Mouse (Mus musculus): ENCODE data around the gene Akr1b8. TPM values are rescaled to one million over a fixed set of nuclear protein-coding genes. Genes with fewer than 3 reads are reported as not detected.
"Not testable (repeated sequence)": the region's sequence is repeated elsewhere in the genome, so short reads cannot be mapped to it uniquely, and the experiment has no call there.

The Akr1b8 gene
- total RNA-seq, 4 experiments from 2014 or later = 0.89 to 1.2 (median 0.89) TPM; not detected in 1

- DNase-seq (ENCODE audit: low spot score in 2 of 2) = peak; percentile 37 to 55
Measured at GRCm38 (mm10) chr6:34346096-34346898, 7.6 kb upstream of the Akr1b8 start.

DNA sequence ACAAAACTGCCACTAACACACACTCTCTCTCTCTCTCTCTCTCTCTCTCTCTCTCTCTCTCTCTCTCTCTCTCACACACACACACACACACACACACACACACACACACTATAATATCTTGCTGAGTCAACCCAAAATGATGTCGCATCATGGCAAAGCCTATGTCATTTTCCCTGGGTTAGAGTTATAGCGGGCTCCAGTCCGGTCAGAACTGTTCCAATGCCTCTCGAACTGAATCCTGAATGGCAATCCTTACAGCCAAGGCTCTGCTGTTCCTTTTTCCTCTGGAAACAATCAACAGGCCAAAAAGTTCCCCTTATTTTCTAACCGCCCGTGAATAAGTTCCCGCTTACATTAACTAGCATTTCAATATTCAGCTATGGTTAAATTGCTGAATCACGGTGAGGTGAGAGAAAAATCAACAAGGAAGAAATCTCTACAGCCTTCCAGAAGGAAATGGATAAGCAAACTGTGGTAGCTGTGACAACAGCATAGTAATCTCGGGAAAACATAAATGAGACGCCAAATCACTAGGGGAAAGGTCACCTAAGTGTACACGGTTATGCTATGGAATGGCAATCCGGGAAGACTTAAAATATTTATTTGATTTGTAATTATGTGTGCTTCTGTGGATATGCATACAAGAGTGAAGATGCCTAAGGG is 3.8 kb upstream of the Akr1b8 start:
- DNase-seq (ENCODE audit: low spot score in 2 of 2) = no peak

DNA sequence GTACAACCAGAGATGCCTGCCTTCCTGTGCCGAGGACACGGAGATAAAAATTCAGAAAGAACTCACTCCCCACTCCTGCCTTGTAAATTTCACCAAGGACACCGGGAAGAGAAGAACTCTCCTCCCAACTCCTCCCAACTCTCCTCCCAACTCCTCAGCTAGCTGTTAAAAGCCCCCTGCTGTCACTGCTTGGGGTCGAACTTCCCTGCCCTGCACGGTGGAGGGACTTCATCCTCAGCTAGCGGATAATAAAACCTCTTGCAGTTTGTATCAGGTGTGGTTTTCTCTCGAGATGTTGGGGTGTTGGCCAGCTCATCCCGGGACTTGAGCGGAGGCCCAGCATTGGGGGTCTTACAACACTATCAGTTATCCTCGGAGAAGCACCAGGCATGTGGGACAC is 2.4 kb upstream of the Akr1b8 start:
- not testable (repeated sequence) for DNase-seq (ENCODE audit: low spot score in 2 of 2)

GRCm38 (mm10) chr6:34352401-34352800 is 1.5 kb upstream of the Akr1b8 start:
- DNase-seq (ENCODE audit: low spot score in 2 of 2) = no peak

GRCm38 (mm10) chr6:34354354-34355348 is 732 bp downstream of the Akr1b8 start:
- DNase-seq (ENCODE audit: low spot score in 2 of 2) = no peak

- DNase-seq (ENCODE audit: low spot score in 2 of 2) = no peak
Measured at GRCm38 (mm10) chr6:34355349-34355747, 1.4 kb downstream of the Akr1b8 start.

DNA sequence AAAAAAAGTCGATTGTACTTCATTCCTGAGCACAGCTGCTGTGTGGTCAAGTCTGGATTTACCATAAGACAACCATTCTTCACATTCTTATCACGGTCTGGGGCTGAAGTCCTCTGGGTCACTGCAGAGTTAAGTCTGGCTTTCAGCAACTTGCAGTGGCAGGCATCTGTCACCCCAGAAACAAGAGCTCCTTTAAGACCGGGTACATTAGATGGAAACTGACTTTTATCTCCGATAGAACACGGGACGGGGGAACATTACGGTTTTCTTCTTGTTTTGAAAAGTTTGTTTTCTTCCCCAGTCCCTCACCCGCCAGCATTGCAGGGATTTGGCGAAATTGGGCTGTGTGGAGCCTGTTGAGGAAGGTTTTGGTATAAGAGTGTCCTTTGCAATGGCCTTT is 1.9 kb downstream of the Akr1b8 start:
- DNase-seq (ENCODE audit: low spot score in 2 of 2) = no peak

DNA sequence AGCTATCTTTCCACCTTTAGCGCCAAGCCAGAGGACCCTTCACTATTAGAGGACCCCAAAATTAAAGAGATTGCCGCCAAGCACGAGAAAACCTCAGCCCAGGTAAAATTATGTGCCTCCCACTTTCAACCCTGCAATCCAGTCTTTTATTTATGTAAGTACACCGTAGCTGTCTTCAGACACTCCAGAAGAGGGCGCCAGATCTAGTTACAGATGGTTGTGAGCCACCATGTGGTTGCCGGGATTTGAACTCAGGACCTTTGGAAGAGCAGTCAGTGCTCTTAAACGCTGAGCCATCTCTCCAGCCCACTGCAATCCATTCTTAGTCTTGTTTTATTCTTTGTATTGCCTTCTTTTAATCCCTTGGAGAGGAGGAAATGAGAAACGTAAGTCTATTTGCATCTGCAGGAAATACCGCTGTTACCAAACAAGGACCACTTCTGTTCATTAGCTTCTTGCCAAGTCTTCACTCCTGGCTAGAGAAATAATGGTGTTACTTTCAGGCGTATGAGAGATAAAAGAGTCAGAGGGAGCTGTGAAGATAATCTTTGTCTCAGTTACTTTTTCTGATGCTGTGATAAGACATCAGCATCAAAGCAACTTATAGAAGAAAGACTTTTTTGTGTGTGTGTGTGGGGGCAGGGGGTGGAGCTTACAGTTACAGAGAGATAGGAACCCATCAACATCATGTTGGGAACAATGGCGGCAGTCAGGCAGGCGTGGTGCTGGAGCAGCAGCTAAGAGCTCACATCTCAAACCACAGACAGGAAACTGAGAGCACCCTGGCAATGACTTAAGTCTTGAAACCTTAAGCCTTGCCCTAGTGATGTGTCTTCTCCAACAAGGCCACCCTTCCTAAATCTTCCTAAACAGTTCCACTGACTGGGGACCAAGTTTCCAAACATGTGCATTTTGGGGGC is 10.6 kb downstream of the Akr1b8 start:
- DNase-seq (ENCODE audit: low spot score in 2 of 2) = no peak

DNA sequence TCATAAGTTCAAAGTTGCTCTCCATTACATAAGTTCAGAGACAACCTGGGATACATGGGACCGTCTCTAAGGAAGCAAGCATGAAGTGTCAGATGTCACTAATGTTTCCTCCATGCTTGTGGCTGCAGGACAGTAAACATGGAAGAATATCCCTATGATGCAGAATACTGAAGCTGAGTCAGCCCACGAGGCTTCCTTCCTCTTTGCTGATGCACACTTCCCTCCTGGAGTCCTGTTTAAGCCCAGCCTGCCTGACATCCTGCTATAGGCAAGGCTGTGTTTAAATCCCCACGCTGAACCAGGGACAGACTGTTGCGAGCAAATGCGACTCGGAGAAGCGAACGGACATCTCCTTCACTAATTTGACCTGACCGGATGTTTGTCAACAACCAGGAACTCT is 14.1 kb downstream of the Akr1b8 start:
- no peak for DNase-seq (ENCODE audit: low spot score in 2 of 2)

GRCm38 (mm10) chr6:34370081-34370480 is 16.2 kb downstream of the Akr1b8 start:
- DNase-seq (ENCODE audit: low spot score in 2 of 2) = no peak

- DNase-seq (ENCODE audit: low spot score in 2 of 2) = peak; percentile 35 to 72
Measured at GRCm38 (mm10) chr6:34371700-34372351, 17.9 kb downstream of the Akr1b8 start.

DNA sequence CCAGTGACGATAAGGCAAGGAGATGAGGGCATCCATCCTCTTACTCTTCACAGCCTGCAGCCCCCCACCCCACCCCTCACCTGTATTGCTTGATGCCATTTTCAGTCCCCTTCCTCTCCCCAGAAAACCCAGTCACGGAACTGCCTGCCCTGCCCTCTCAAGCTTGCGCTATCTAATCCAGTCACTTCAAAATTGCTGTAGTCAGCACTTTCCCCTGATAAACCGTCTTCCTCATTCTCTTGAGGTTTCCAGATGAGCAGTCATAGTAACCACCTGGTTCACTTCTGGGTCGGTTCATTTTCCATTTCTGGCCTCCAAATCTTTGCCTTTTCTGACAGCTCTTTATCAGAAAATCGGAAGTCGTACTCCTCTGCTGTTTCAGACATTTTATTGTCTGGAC is 19.9 kb downstream of the Akr1b8 start:
- DNase-seq (ENCODE audit: low spot score in 2 of 2) = no peak

- DNase-seq (ENCODE audit: low spot score in 2 of 2) = not testable (repeated sequence)
Measured at GRCm38 (mm10) chr6:34375888-34376287, 22.0 kb downstream of the Akr1b8 start.

GRCm38 (mm10) chr6:34383401-34383800 is 29.5 kb downstream of the Akr1b8 start:
- DNase-seq (ENCODE audit: low spot score in 2 of 2) = no peak

GRCm38 (mm10) chr6:34384110-34384661 is 30.3 kb downstream of the Akr1b8 start, which contains the start of gene Akr1b10:
TSS of gene Akr1b10 (plus strand) at chr6:34384218.
- DNase-seq (ENCODE audit: low spot score in 2 of 2) = peak; percentile 55 to 84

DNA sequence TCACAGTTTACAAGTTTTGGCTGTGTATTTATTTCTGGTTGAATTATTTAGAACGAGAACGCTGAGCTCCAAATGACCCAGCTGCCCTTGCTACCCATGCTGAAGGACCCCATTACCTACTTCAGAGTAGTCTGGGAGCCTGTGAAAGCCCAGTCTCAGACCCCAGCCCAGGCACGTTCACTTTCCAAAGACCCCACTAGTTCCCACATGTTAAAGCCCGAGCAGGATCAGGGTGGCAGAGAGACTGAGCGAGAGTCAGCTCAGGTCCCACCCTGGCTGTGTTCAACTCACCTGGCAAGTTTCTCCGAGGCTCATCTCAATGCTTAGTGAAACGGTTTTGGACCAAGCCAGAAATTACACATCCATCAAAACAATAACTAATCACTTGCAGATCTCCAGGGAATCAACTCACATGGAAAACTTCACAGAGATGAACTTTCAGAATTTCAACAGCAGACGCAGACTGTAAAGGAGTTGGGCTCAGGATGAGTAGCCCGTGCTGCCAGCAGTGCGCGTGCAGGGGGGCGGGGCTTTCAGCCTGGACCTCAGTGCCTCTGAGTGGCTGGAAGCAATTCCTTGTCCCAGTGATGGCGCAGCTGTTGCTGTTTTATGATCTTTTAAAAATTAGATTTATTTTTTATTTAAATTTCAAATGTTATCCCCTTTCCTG is 30.9 kb downstream of the Akr1b8 start:
- DNase-seq (ENCODE audit: low spot score in 2 of 2) = no peak

DNA sequence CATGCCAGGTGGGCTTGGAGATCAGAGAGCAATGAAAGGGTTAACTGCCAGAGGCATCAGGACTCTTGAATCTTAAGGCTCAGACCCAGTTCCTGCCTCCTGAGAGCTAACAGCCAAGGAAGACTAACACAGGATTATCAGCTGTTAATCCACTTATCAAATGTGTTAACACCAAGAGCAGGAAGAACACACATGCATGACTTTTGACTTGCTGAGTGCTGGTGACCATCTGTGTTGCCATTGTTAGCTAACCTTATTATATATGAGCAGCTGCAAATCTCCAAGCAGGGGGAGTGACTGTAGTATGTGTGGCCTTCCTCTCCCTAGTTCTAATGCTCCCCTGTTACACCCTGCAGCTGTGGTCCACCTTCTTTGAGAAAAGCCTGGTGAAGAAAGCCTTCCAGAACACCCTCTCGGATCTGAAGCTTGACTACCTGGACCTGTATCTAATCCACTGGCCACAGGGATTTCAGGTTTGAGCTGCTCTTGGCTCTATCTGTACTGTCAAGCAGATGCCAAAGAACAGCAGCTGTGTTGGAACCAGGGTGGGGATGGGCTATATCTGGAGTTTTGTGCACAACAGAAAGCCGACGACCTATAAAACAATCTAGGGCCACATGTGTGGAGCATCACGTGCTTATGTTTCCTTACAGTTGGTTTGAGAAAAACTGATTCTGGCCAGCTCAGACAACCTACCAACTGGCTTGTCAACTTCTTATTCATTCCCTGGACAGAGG is 34.7 kb downstream of the Akr1b8 start:
- no peak for DNase-seq (ENCODE audit: low spot score in 2 of 2)

- DNase-seq (ENCODE audit: low spot score in 2 of 2) = no peak
Measured at GRCm38 (mm10) chr6:34395897-34396296, 42.0 kb downstream of the Akr1b8 start.

Data from left cerebral cortex, adult 8-10 months (tissue).